Mouse (Mus musculus): ENCODE results near the gene Zcchc24. TPM values are rescaled to one million over a fixed set of nuclear protein-coding genes. Genes with fewer than 3 reads are reported as not detected.
A peak's percentile ranks its signal among the peaks of the same experiment; 100 is the strongest.

The Zcchc24 gene
- polyA plus RNA-seq, 1 experiment from 2014 or later = 29.4 TPM

GRCm38 (mm10) chr14:25693888-25694568 lies 74.8 kb downstream of the Zcchc24 start, which contains the start of gene Ppif:
Gene Ppif (plus strand): TSS chr14:25694154.
- Histone ChIP-seq H3K9me3 (no peaks in the 10 kb centered on the region), H3K9ac (peak within 1 kb of the TSS; percentile 88), H3K4me1 (peaks cover 30% of the 10 kb centered on the region), H3K36me3 (peaks cover 33% of the 10 kb centered on the region), H3K27me3 (no peaks in the 10 kb centered on the region), H3K4me3 (peak within 1 kb of the TSS; percentile 85), H3K4me2 (peak within 1 kb of the TSS; percentile 97), H3K27ac (peak within 1 kb of the TSS; percentile 49)
- WGBS = under 1% methylated on average over 70 of the region's 70 CpGs
- peak; percentile 80 for ATAC-seq (ENCODE audit: insufficient number of reproducible peaks, insufficient read depth, low FRiP score, low TSS enrichment, low read depth)

DNA sequence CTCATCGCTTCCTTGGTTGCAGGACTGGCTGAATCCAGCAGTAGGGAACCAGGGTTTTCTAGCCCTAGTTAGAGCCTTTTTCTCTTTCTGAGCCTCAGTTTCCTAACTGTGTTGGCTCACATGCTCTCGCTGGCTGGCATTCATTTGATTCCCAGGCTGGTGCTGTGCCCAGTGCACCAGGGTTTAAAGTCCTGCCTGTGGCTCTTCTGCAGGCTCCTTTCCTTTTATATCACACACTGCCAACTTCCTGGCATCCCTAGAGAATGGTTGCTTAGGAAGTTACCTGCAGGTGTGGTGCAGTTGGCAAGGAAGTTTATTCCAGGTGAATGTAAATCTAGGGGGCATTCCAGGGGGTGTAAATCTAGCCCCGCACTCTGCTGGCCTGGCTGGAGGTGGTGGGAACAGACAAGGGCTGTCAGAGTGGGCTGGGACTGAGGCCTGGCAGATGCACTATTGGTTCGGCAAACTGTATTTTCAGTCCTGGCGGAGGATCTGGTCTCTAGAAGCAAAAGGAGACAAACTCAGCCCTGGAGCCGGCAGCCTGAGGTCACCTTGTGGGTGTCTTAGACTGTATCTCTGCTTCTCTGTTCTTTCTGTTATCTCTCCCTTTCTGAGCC lies 75.5 kb downstream of the Zcchc24 start:
- Histone ChIP-seq H3K4me1 (peaks cover 30% of the 10 kb centered on the region), H3K27ac (peak overlapping the region; percentile 49), H3K4me2 (peak overlapping the region; percentile 97), H3K4me3 (peak overlapping the region; percentile 85), H3K9me3 (no peaks in the 10 kb centered on the region), H3K27me3 (no peaks in the 10 kb centered on the region), H3K9ac (peak overlapping the region; percentile 36; the same call in 1 of the 2 replicates), H3K36me3 (peaks cover 26% of the 10 kb centered on the region)
- WGBS = 59% methylated on average over 6 of the region's 6 CpGs
- ATAC-seq (ENCODE audit: insufficient number of reproducible peaks, insufficient read depth, low FRiP score, low TSS enrichment, low read depth) = no peak

- 79% methylated on average over 10 of the region's 10 CpGs for WGBS
- no peak overlapping the region for H3K4me2 ChIP-seq
Observed at GRCm38 (mm10) chr14:25686983-25687901, 81.6 kb downstream of the Zcchc24 start.

DNA sequence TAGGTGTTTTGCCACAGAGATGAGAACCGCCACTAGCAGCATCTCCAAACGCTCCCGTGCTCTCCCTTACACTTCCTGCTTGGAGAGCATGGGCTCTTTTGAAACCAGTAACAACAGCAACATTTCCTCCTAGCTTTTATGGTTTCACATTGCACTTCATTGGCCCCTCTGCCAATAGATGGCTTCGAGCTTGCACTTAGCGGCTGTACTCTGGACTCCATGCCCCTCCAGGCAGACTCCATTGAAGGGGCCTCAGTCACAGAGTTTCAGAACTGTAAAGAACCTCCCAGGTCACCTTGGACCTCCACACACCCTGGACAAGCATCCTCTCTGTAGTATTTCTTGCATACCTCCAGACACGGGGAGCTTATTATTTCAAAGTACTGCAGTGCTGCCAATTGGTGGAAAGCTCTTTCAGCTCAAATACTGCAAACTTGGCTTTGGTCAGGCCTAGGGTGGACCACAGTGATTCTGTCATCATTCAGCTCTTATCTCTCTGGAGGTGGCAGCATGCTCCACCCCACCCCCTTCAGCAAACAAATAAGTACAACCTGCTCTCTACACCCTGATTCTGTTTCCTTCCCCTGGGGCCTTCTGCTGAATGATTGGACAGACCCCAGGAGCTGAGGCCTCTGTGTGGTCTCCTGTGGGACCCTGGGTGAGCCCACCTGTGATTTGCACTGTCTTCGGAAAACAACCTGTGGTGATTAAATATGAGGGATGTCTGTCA lies 82.5 kb downstream of the Zcchc24 start:
- no peaks in the 10 kb centered on the region for H3K27me3 ChIP-seq
- H3K27ac ChIP-seq = no peak overlapping the region
- WGBS = 67% methylated on average over 7 of the region's 7 CpGs
- no peak for ATAC-seq (ENCODE audit: insufficient number of reproducible peaks, insufficient read depth, low FRiP score, low TSS enrichment, low read depth)
- H3K4me2 ChIP-seq = no peak overlapping the region
- H3K4me3 ChIP-seq = no peak overlapping the region
- no peak overlapping the region for H3K9ac ChIP-seq
- no peaks in the 10 kb centered on the region for H3K36me3 ChIP-seq
- no peaks in the 10 kb centered on the region for H3K9me3 ChIP-seq
- 0 out of 2 replicates have a peak, but pooled peaks cover 3% of the 10 kb centered on the region for H3K4me1 ChIP-seq

More at GRCm38 (mm10) chr14:25686983-25687901, 81.6 kb downstream of the Zcchc24 start:
- Histone ChIP-seq H3K4me1 (0 out of 2 replicates have a peak, but pooled peaks cover 3% of the 10 kb centered on the region), H3K27me3 (no peaks in the 10 kb centered on the region), H3K9me3 (no peaks in the 10 kb centered on the region), H3K4me3 (no peak overlapping the region), H3K27ac (no peak overlapping the region), H3K36me3 (no peaks in the 10 kb centered on the region), H3K9ac (no peak overlapping the region)
- ATAC-seq (ENCODE audit: insufficient number of reproducible peaks, insufficient read depth, low FRiP score, low TSS enrichment, low read depth) = no peak

DNA sequence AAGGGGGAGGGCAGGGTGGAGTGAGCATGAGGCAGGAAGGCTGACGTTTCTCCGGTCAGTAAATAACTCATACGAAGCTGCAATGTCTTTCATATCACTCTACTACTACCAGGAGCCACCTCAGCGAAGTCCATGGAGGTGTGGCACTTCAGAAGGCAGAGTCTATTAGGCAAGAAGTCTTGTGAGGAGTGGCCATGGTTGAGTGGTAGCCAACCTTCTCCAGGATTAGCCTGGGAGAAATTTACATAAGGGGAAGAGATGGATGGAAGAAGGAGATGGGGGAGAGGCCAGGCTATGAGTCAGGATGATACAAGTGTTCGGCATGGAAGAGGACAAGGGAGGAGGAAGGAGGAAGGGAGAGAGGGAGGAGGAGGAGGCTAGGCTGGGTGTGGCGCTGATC lies 86.8 kb downstream of the Zcchc24 start:
- Histone ChIP-seq H3K4me2 (no peak overlapping the region), H3K9ac (no peak overlapping the region), H3K4me1 (0 out of 2 replicates have a peak, but pooled peaks cover 2% of the 10 kb centered on the region), H3K9me3 (no peaks in the 10 kb centered on the region), H3K4me3 (no peak overlapping the region), H3K36me3 (no peaks in the 10 kb centered on the region), H3K27ac (no peak overlapping the region), H3K27me3 (no peaks in the 10 kb centered on the region)
- ATAC-seq (ENCODE audit: insufficient number of reproducible peaks, insufficient read depth, low FRiP score, low TSS enrichment, low read depth) = no peak
- WGBS = 74% methylated on average over 6 of the region's 6 CpGs

GRCm38 (mm10) chr14:25679625-25680024 lies 89.2 kb downstream of the Zcchc24 start:
- Histone ChIP-seq H3K9ac (no peak overlapping the region), H3K4me2 (no peak overlapping the region), H3K36me3 (no peaks in the 10 kb centered on the region), H3K4me3 (no peak overlapping the region), H3K4me1 (no peaks in the 10 kb centered on the region), H3K27ac (no peak overlapping the region), H3K27me3 (no peaks in the 10 kb centered on the region), H3K9me3 (no peaks in the 10 kb centered on the region)
- no peak for ATAC-seq (ENCODE audit: insufficient number of reproducible peaks, insufficient read depth, low FRiP score, low TSS enrichment, low read depth)
- WGBS = 60% methylated on average over 7 of the region's 7 CpGs

DNA sequence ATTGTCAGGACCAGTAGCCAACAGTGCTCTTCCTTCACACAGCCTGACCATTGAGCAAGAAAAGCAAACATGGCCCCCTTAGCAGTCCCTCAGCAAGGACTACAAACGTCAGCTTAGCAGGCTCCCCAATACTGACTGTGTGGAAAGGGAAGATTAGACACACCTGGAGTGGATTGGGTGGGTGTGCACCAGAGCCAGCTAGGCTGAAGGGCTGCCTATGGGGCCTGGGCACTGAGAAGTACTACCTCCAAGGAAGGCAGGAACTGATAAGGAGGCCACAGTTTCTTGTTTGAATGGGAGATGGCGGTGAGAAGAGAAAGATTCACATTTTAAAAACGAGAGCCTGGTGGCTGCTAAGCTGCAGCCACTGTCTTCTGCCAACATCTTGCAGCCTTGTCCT lies 101.3 kb downstream of the Zcchc24 start:
- 64% methylated on average over 3 of the region's 3 CpGs for WGBS
- H3K27ac ChIP-seq = no peak overlapping the region
- H3K36me3 ChIP-seq = peaks cover 59% of the 10 kb centered on the region
- no peak overlapping the region for H3K9ac ChIP-seq
- H3K9me3 ChIP-seq = no peaks in the 10 kb centered on the region
- no peaks in the 10 kb centered on the region for H3K4me1 ChIP-seq
- H3K4me3 ChIP-seq = no peak overlapping the region
- no peak for ATAC-seq (ENCODE audit: insufficient number of reproducible peaks, insufficient read depth, low FRiP score, low TSS enrichment, low read depth)
- H3K27me3 ChIP-seq = no peaks in the 10 kb centered on the region
- H3K4me2 ChIP-seq = no peak overlapping the region

DNA sequence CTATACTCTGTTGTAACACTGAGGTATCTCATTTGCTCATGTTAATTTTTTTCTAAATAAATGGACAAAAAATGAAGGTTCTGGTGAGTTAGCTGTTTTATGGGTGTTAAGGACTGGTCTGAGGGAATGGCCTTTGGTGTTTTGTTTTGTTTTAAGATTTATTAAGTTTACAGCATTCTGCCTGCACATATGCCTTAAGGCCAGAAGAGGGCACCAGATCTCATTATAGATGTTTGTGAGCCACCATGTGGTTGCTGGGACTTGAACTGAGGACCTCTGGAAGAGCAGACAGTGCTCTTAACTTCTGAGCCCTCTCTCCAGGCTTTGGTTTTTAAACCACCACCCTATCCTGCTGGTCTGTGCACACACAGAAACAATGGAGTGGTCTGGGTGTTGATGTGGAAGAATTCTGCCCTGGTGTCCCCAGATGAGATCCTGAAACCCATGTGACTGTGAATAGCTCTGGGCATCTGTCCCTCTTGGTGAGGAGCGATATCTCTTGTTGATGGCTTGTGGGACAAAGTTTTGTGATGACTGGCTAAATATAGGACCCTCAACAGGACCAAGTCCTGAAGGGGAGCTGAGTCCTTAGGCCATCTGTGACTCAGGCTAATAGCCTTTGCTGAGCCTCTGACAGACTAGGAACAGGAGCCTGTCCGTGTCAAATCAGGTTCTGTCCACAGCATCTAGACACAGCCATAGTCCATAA lies 102.0 kb downstream of the Zcchc24 start:
- Histone ChIP-seq H3K4me2 (no peak overlapping the region), H3K9ac (no peak overlapping the region), H3K9me3 (no peaks in the 10 kb centered on the region), H3K4me1 (no peaks in the 10 kb centered on the region), H3K27me3 (no peaks in the 10 kb centered on the region), H3K36me3 (peaks cover 67% of the 10 kb centered on the region), H3K4me3 (no peak overlapping the region), H3K27ac (no peak overlapping the region)
- 84% methylated on average over 2 of the region's 2 CpGs for WGBS
- ATAC-seq (ENCODE audit: insufficient number of reproducible peaks, insufficient read depth, low FRiP score, low TSS enrichment, low read depth) = no peak

DNA sequence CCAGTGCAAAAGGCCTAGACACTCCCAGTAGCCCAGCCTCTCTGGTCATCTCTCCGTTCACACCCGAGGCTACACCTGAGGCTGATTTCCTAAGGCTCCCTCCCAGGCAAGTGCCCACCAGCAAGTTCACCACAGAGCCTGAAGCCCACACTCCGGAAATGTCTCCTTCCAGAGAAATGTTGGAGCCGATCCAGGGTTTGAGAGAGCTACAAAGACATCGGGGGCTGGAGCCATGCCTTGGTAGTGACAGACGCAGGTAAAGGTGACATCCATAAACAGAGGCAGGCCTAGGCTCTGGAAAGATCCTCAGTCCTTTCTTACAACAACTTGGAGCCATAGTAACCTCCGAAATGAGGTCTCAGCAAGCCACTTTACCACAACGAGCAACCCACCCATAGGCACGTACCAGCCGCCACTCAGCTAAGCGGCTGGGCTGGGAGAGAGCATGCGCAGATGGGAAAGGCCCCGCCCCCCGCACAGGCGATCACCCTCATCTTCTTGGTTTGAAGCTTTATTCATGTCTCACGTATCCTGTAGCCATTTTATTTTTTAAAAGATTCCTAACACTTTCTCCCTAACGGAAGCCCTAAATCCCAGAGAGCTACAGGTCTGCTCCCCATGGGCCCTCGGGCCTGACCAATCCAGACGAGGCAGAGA lies 103.4 kb downstream of the Zcchc24 start:
- Histone ChIP-seq H3K4me1 (no peaks in the 10 kb centered on the region), H3K4me2 (no peak overlapping the region), H3K36me3 (peaks cover 81% of the 10 kb centered on the region), H3K27ac (no peak overlapping the region), H3K4me3 (no peak overlapping the region), H3K9ac (no peak overlapping the region), H3K27me3 (no peaks in the 10 kb centered on the region), H3K9me3 (no peaks in the 10 kb centered on the region)
- ATAC-seq (ENCODE audit: insufficient number of reproducible peaks, insufficient read depth, low FRiP score, low TSS enrichment, low read depth) = no peak
- WGBS = 73% methylated on average over 19 of the region's 19 CpGs

DNA sequence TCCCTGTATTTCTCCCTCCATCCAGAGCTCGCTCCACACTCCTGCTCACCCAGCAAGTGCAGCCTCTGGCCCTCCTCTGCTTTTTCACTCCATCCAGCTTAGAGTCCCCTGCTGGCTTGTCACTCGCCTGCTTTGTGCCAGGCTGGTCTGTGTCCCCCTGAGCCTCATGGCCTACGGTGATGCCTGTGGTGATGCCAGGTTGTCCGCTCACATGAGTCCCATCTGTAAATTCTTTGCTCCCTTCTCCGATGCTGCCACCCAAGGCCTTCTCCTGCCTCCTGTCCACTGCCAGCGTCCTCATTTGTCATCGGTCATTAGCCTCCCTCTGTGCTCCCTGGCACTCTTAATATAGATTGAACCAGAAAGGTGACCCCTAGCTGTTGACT lies 104.5 kb downstream of the Zcchc24 start:
- no peak overlapping the region for H3K4me3 ChIP-seq
- H3K4me1 ChIP-seq = no peaks in the 10 kb centered on the region
- peaks cover 92% of the 10 kb centered on the region for H3K36me3 ChIP-seq
- no peaks in the 10 kb centered on the region for H3K27me3 ChIP-seq
- H3K9me3 ChIP-seq = no peaks in the 10 kb centered on the region
- no peak overlapping the region for H3K4me2 ChIP-seq
- 87% methylated on average over 7 of the region's 7 CpGs for WGBS
- ATAC-seq (ENCODE audit: insufficient number of reproducible peaks, insufficient read depth, low FRiP score, low TSS enrichment, low read depth) = no peak
- H3K27ac ChIP-seq = 0 out of 2 replicates have a peak overlapping the region, but pooled peaks have one; percentile 11
- H3K9ac ChIP-seq = no peak overlapping the region
